Mouse (Mus musculus) limb, embryonic 10.5 days (tissue): Measurements from ENCODE around the gene Ifit1bl1. TPM values are rescaled to one million over a fixed set of nuclear protein-coding genes. Genes with fewer than 3 reads are reported as not detected.
"Not testable (repeated sequence)": the region's sequence is repeated elsewhere in the genome, so short reads cannot be mapped to it uniquely, and the experiment has no call there.

Experiments
- DNase-seq: peaks from one replicate; pipeline ENCODE4 v3.0.0-alpha.2; 2017; ENCODE audit warnings: low spot score
- H3K27ac ChIP-seq: fragments of 300-500 bp; sonication (generic); 2 replicates; pipeline ENCODE4 v1.5.1; 2016; ENCODE audit warnings: mild to moderate bottlenecking
- H3K27me3 ChIP-seq: fragments of 300-500 bp; sonication (generic); 2 replicates; pipeline ENCODE4 v1.6.1; 2016; ENCODE audit warnings: low read depth, mild to moderate bottlenecking; ENCODE audit not compliant: poor library complexity, severe bottlenecking
- H3K36me3 ChIP-seq: fragments of 300-500 bp; sonication (generic); 2 replicates; pipeline ENCODE4 v1.6.1; 2016; ENCODE audit warnings: mild to moderate bottlenecking, moderate library complexity
- H3K4me1 ChIP-seq: fragments of 300-500 bp; sonication (generic); 2 replicates; pipeline ENCODE4 v1.6.1; 2016
- H3K4me3 ChIP-seq: fragments of 300-500 bp; sonication (generic); 2 replicates; pipeline ENCODE4 v1.5.1; 2016; ENCODE audit warnings: mild to moderate bottlenecking, moderate library complexity
- H3K9me3 ChIP-seq: fragments of 300-500 bp; sonication (generic); replicated peaks from 2 replicates; pipeline ENCODE4 v1.6.1; 2016; ENCODE audit warnings: mild to moderate bottlenecking
- WGBS: fragments of 180-500 bp; shearing (Covaris S2); methylation state at CpG from one replicate; pipeline ENCODE4 v1.1.7; 2016; 5-methylcytosine and 5-hydroxymethylcytosine counted together
- polyA plus RNA-seq: library from polyadenylated mRNA; unstranded; fragments of >200 nt; fragmentation: Nextera tagmentation; extraction: Ambion mirVana; gene quantifications from 2 replicates; pipeline ENCODE4 v1.2.1, GENCODE M21; 2016

Ifit1bl1 gene
- polyA plus RNA-seq, 1 experiment from 2014 or later, result not detected

- H3K36me3 ChIP-seq, H3K27me3 ChIP-seq, H3K9me3 ChIP-seq, H3K4me3 ChIP-seq, DNase-seq, H3K4me1 ChIP-seq, H3K27ac ChIP-seq: not testable (repeated sequence)
- WGBS, result 72% methylated on average over 2 of the region's 2 CpGs
These were observed 18.5 kb downstream of the Ifit1bl1 start, which contains the start of gene Ifit3 for GRCm38 (mm10) chr19:34583126-34583766. Ifit3 (plus strand) TSS chr19:34583531.

- H3K4me1 ChIP-seq, H3K27ac ChIP-seq, H3K27me3 ChIP-seq, H3K9me3 ChIP-seq, DNase-seq, H3K4me3 ChIP-seq, H3K36me3 ChIP-seq: not testable (repeated sequence)
- 93% methylated on average over 2 of the region's 2 CpGs for WGBS
These were observed 19.1 kb downstream of the Ifit1bl1 start for GRCm38 (mm10) chr19:34582696-34583095.

GRCm38 (mm10) chr19:34577121-34577520 is 24.6 kb downstream of the Ifit1bl1 start:
- no peak for DNase-seq
- no peaks in the 10 kb centered on the region for H3K4me1 ChIP-seq
- H3K27me3 ChIP-seq, result no peaks in the 10 kb centered on the region
- H3K4me3 ChIP-seq, result no peak overlapping the region
- whole genome bisulfite sequencing, result 97% methylated on average over 1 of the region's 1 CpGs
- H3K27ac ChIP-seq, result no peak overlapping the region
- H3K36me3 ChIP-seq, result no peaks in the 10 kb centered on the region
- H3K9me3 ChIP-seq, result no peaks in the 10 kb centered on the region

- H3K27ac ChIP-seq, result no peak overlapping the region
- peaks cover 19% of the 10 kb centered on the region for H3K4me1 ChIP-seq
- H3K27me3 ChIP-seq, result no peaks in the 10 kb centered on the region
- no peak for DNase-seq
- no peaks in the 10 kb centered on the region for H3K36me3 ChIP-seq
- no peak overlapping the region for H3K4me3 ChIP-seq
- no peaks in the 10 kb centered on the region for H3K9me3 ChIP-seq
- WGBS, result 90% methylated on average over 5 of the region's 5 CpGs
These were observed 28.1 kb downstream of the Ifit1bl1 start for GRCm38 (mm10) chr19:34573650-34574049.

- H3K27me3 ChIP-seq, result no peaks in the 10 kb centered on the region
- no peak overlapping the region for H3K4me3 ChIP-seq
- no peaks in the 10 kb centered on the region for H3K9me3 ChIP-seq
- no peak overlapping the region for H3K27ac ChIP-seq
- no peaks in the 10 kb centered on the region for H3K36me3 ChIP-seq
- DNase-seq, result no peak
- peaks cover 19% of the 10 kb centered on the region for H3K4me1 ChIP-seq
- 87% methylated on average over 1 of the region's 1 CpGs for WGBS
These were observed 30.7 kb downstream of the Ifit1bl1 start for GRCm38 (mm10) chr19:34571080-34571479.

GRCm38 (mm10) chr19:34569896-34570476 is 31.8 kb downstream of the Ifit1bl1 start:
- DNase-seq, result no peak
- H3K27ac ChIP-seq, result no peak overlapping the region
- 81% methylated on average over 4 of the region's 4 CpGs for WGBS
- H3K4me3 ChIP-seq, result no peak overlapping the region
- no peaks in the 10 kb centered on the region for H3K9me3 ChIP-seq
- no peaks in the 10 kb centered on the region for H3K36me3 ChIP-seq
- H3K4me1 ChIP-seq, result peaks cover 19% of the 10 kb centered on the region
- no peaks in the 10 kb centered on the region for H3K27me3 ChIP-seq

GRCm38 (mm10) chr19:34568988-34569895 is 32.5 kb downstream of the Ifit1bl1 start:
- no peaks in the 10 kb centered on the region for H3K36me3 ChIP-seq
- H3K27me3 ChIP-seq, result no peaks in the 10 kb centered on the region
- H3K4me1 ChIP-seq, result peaks cover 19% of the 10 kb centered on the region
- no peak for DNase-seq
- no peak overlapping the region for H3K4me3 ChIP-seq
- no peaks in the 10 kb centered on the region for H3K9me3 ChIP-seq
- WGBS, result 67% methylated on average over 7 of the region's 7 CpGs
- H3K27ac ChIP-seq, result no peak overlapping the region

GRCm38 (mm10) chr19:34566178-34566784 is 35.5 kb downstream of the Ifit1bl1 start:
- no peak for DNase-seq
- Histone ChIP-seq H3K9me3 (no peaks in the 10 kb centered on the region), H3K27ac (no peak overlapping the region), H3K27me3 (no peaks in the 10 kb centered on the region), H3K36me3 (no peaks in the 10 kb centered on the region), H3K4me3 (no peak overlapping the region), H3K4me1 (peaks cover 19% of the 10 kb centered on the region)
- WGBS, result 95% methylated on average over 1 of the region's 1 CpGs

- H3K27ac ChIP-seq, result no peak overlapping the region
- H3K4me3 ChIP-seq, result no peak overlapping the region
- H3K27me3 ChIP-seq, result no peaks in the 10 kb centered on the region
- H3K36me3 ChIP-seq, result no peaks in the 10 kb centered on the region
- H3K4me1 ChIP-seq, result peaks cover 9% of the 10 kb centered on the region
- no peaks in the 10 kb centered on the region for H3K9me3 ChIP-seq
- no peak for DNase-seq
These were observed 39.2 kb downstream of the Ifit1bl1 start for GRCm38 (mm10) chr19:34562556-34562955.

- H3K9me3 ChIP-seq, result no peaks in the 10 kb centered on the region
- no peak overlapping the region for H3K4me3 ChIP-seq
- no peak for DNase-seq
- H3K27ac ChIP-seq, result no peak overlapping the region
- H3K4me1 ChIP-seq, result peaks cover 11% of the 10 kb centered on the region
- no peaks in the 10 kb centered on the region for H3K36me3 ChIP-seq
- H3K27me3 ChIP-seq, result no peaks in the 10 kb centered on the region
- WGBS, result 81% methylated on average over 3 of the region's 3 CpGs
These were observed 45.1 kb downstream of the Ifit1bl1 start for GRCm38 (mm10) chr19:34556621-34557020.

GRCm38 (mm10) chr19:34554061-34554460 is 47.7 kb downstream of the Ifit1bl1 start:
- Histone ChIP-seq H3K9me3 (no peaks in the 10 kb centered on the region), H3K27me3 (no peaks in the 10 kb centered on the region), H3K36me3 (no peaks in the 10 kb centered on the region), H3K4me3 (no peak overlapping the region), H3K4me1 (peaks cover 11% of the 10 kb centered on the region; the same call in 1 of the 2 replicates), H3K27ac (no peak overlapping the region)
- no peak for DNase-seq

- no peaks in the 10 kb centered on the region for H3K9me3 ChIP-seq
- 82% methylated on average over 3 of the region's 3 CpGs for WGBS
- DNase-seq, result no peak
- no peak overlapping the region for H3K27ac ChIP-seq
- H3K4me1 ChIP-seq, result peaks cover 11% of the 10 kb centered on the region; the same call in 1 of the 2 replicates
- H3K27me3 ChIP-seq, result no peaks in the 10 kb centered on the region
- H3K4me3 ChIP-seq, result no peak overlapping the region
- H3K36me3 ChIP-seq, result no peaks in the 10 kb centered on the region
These were observed 48.2 kb downstream of the Ifit1bl1 start for GRCm38 (mm10) chr19:34553522-34553921.

- 83% methylated on average over 6 of the region's 6 CpGs for WGBS
- Histone ChIP-seq H3K27ac (no peak overlapping the region), H3K9me3 (no peaks in the 10 kb centered on the region), H3K4me3 (no peak overlapping the region), H3K36me3 (no peaks in the 10 kb centered on the region), H3K4me1 (peaks cover 11% of the 10 kb centered on the region; the same call in 1 of the 2 replicates), H3K27me3 (no peaks in the 10 kb centered on the region)
- DNase-seq, result no peak
These were observed 48.7 kb downstream of the Ifit1bl1 start for GRCm38 (mm10) chr19:34553021-34553420.
